Mouse (Mus musculus): ENCODE measurements around the gene Foxb2. TPM values are rescaled to one million over a fixed set of nuclear protein-coding genes. Genes with fewer than 3 reads are reported as not detected.

Foxb2 gene
- polyA plus RNA-seq (2012; rRNA removed) = 0.81 and 1.3 TPM in 2 replicates

GRCm38 (mm10) chr19:16873221-16873861, at the start of gene Foxb2:
Gene Foxb2 (minus strand): TSS chr19:16873805.

Other genes with a start within 250 kb of the Foxb2 start
- 12.5 and 13.2 TPM in 2 replicates for gene Vps13a, start 92.9 kb downstream of the Foxb2 start, polyA plus RNA-seq (2012; rRNA removed)
- gene Prune2, start 82.3 kb upstream of the Foxb2 start, polyA plus RNA-seq (2012; rRNA removed) = 4.0 and 5.9 TPM in 2 replicates